Mouse (Mus musculus) brain, embryonic 14.5 days (tissue): Measurements from ENCODE around the gene Stap2.

ENCODE experiments used
- CTCF ChIP-seq: fragments of 200-500 bp; IDR thresholded peaks from 2 replicates; pipeline ENCODE4 v1.5.1; 2012; ENCODE audit warnings: inconsistent platforms, mild to moderate bottlenecking, moderate library complexity, borderline replicate concordance; ENCODE audit not compliant: insufficient read depth, insufficient read length; ENCODE audit errors: extremely low read depth
- POLR2A ChIP-seq: fragments of 200-500 bp; IDR thresholded peaks from 2 replicates; pipeline ENCODE4 v1.6.1; 2012; ENCODE audit warnings: mild to moderate bottlenecking, inconsistent platforms, borderline replicate concordance; ENCODE audit not compliant: poor library complexity, insufficient read depth, insufficient read length, severe bottlenecking; ENCODE audit errors: extremely low read depth

DNA sequence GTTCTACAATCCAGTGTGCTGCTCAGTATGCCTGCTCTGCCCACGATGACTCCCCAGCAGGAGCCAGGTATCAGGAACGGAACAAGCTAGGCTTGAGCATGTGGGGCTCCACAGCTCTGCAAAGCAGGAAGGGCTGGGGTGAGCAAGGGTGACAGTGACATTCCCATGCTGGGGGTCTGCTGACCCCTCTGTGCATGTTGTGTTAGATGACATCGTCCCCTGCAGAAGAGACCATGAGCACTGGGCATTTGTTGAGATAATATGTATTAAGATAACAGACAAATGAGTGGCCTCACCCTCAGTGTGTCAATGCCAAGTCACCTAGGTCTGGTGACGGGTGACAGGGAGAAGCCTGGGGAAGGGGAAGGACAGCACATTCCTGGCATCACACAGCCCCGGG lies 19.5 kb upstream of the Stap2 start:
- TF ChIP-seq POLR2A: no peak
- TF ChIP-seq CTCF: no peak
